Mouse (Mus musculus) telencephalon, adult 2 months (tissue): ENCODE data around the gene Opcml.

ENCODE experiments used
- DNase-seq: peaks from one replicate; pipeline ENCODE4 v3.0.0-alpha.2; 2011; ENCODE audit warnings: low read depth, low spot score

Gene Opcml

DNA sequence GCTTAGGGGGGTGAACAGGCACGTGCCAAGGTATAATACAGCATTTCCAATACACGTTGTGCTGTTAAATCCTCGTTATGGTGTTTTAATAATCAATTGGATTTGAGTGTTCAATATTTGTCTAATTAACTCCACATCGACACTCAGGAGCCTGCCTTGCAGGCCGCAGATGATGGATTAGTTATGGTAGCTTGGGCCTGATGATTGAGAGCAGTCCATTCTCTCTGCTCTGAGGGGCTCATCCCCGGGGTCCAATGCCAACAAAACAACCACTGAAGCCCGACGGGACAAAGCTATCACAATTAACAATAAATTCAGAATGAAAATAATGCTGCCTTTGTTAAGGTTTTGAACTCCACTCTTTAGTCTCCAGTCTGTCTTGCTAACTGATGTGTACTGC lies 641.6 kb downstream of the Opcml start:
- no peak for DNase-seq

DNA sequence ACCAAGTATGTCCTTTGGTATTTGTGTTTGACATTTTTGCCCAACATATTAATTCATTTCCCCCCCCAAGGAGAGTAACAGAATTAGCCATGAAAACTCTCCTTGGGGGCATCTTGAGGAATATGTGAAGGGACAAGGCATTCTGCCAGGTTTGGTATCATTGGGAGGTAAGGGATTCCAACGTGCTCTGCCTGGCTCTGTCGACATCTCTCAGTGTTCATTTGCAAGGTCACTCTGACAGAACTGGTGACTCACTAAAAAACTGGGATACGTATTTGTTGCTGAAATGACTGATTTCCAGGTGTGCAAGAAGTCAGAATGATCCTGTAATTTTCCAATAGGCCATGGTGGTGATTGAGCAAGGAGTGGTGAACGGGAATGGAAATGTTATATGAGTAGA lies 648.2 kb downstream of the Opcml start:
- DNase-seq = no peak

DNA sequence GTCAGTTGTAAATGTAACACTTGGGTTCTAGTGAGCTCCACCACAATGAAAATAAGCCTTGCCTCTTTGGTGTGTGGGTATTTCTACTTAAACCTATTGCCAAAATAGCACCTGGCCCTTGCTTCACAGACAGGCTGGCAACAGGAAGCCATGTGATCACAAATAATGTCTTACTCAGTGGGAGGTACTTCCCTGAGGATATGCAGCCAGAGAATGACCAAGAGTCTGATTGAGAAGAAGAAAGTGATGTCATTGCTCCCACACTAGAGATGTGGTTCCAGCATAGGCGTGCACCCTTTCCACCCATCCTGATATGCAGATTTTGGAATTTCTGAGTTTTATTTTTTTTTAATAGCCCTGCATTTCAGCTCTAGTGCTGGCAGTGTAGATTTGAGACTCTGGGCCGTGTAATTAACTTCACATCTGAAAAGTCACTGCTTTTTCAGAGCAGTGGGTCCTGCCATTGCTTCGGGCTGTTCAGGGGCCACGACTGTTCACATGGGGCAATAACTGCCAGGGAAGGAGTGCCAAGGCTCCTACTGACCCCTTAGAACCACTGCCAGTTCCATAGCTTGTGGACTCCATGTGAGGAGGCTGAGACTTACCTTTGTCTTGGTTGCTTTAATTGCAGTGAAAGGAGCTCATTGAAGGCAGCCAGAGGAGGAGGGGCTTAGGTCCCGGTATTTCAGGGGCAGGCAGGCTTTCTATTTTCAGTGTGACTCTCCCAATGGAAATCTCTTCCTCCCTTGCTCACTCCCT lies 649.0 kb downstream of the Opcml start:
- DNase-seq = no peak

DNA sequence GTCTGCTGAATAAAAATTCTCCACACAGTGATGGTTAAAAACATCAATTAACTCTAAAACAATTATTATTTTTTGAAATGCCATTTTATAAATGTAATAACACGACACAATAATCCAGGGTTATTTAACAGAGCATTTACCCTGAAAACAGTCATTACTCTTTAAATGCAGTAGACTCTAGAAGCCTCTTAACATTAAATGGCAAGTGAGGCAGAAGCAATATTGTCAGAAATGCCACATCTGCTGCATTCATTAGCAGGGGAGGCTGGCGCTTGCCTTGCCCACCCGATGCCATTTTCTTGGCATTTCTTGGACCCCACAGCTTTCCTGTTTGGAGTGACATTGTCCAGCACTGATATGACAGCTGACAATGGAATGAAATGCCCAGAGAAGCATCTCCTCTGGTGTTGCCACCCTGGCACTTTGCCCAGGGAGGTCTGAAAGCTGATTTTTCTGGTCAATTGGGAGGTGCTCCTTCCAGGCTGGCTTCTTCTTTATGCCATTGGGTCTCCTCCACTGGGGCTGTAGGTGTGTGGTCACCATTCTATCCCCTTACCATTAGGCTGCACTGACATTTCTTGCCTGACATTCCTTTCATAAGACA lies 649.7 kb downstream of the Opcml start:
- no peak for DNase-seq

DNA sequence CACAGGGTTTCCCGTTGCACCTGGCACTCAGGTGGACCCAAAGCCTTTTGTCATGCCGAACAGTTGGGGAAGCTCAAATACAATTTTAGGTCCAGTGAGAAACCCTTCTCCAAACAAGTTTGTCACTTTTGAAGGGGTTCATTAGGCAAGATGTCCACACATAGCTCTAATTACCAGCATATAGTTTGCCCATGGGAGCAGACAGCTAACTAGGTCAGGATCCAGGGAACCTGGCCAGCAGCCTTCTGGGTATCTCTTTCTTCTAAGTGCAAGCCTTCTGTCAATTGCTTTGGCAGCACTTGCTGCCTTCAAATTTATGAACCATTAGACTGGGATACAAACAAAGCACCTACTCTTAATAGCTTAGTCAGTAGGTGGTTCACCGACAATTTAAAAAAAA lies 653.9 kb downstream of the Opcml start:
- DNase-seq = no peak

DNA sequence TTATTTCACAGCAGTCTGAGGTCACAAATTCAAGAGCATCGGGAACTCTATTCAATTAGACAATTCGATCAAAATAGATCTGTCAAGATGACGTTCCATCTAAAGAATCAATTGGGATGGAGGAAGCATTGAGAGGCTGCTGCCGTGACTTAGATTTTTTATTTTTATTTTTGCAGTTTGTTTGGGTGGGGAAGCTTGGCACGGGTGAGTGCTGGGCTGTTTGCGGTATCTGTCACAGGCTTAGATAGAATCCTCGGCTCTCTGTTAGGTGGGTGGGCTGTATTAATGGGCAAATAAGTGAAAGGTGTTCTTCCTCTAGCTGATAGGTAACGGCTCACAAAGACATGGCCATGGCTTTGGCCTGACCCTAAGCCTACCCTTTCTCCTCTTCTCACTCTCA lies 654.4 kb downstream of the Opcml start:
- no peak for DNase-seq

DNA sequence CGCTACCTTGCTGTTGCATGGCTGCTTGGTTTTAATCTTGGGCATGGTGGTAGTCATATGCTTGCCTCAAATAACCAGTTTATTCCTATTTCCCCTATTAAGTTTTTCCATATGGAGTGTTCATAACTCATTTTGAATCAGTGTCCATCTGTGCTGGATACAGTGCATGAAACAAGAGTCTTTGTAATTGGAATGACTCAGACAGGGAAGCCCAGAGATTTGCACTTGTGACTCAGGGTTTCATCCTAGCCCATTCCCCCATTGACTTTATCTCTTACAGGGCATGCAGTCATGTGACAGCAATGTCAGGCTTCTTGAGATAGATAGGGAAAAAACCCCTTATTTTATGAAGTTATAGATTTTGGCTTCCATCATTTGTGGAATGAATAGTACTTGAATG lies 655.3 kb downstream of the Opcml start:
- no peak for DNase-seq

DNA sequence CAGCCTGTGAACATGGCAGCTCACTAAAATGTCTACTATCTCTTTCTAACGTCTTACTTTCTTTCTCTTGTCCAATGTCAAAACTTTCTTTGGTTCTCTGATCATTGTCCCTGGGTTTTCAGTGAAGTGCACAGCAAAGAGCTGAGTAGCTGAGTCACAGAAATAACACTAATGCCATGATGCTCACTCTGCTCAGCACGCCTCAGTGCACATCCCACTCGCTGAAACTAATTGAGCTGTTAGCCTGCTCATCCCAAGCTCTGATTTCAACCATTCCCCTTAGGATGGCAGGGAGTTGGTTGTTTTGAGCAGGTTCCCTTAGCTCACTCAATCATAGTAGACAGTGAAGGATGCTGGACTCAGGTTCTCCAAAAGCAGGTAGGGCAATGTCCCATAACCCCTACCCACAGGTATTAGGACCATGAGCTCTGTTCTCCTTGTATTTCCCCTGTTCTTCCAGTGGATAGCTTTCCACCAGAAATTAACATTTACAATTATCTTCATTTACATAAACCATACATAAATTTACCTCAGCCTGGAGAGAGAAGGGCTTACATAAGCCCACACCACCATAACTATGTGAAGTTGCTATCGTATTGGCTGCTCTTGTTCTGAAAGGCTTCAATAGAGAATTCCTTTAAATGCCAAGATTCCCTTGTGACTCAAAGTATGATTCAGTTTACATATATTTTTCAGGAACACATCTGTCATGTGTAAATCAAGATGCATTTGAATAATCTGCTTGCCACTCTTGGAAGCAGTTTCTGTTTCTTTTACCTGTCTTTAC lies 655.9 kb downstream of the Opcml start:
- DNase-seq = peak; percentile 73

DNA sequence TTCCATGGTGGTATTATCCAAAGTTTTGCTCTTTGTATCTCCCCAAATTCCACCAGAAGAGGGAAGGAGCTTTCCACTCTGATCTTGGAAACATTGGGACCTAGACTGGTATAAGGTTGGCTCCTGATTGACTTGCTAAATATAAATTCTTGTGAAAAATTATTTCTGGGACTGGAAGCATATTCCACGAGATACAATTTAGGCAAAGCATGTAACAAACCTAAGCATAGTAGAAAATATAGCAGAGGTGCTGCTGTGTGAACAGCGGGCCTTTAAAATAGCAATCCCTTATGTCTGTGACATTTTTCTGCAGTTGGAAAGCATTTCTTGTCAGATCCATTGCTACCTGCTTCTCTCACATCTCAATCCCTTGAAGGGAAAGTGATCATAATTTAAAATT lies 661.9 kb downstream of the Opcml start:
- DNase-seq = peak; percentile 68

DNA sequence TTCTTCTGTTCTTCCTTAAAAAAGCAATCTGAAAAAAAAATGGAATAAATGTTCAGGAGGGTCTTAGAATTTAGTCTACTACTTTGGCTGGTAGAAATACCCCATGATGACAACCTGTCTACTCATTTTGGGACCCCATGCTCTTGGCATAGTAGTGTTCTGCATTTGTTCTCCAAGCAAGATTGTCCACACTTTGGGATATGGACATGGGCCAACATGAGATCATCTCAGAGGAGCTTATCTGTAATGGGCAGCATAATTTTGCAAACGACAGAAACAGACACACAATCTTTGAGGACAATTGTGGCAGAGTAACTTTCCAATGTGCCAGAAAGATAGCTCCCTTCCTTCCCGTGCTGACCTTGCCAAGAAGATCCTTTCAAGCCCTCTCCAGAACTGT lies 662.5 kb downstream of the Opcml start:
- DNase-seq = no peak

DNA sequence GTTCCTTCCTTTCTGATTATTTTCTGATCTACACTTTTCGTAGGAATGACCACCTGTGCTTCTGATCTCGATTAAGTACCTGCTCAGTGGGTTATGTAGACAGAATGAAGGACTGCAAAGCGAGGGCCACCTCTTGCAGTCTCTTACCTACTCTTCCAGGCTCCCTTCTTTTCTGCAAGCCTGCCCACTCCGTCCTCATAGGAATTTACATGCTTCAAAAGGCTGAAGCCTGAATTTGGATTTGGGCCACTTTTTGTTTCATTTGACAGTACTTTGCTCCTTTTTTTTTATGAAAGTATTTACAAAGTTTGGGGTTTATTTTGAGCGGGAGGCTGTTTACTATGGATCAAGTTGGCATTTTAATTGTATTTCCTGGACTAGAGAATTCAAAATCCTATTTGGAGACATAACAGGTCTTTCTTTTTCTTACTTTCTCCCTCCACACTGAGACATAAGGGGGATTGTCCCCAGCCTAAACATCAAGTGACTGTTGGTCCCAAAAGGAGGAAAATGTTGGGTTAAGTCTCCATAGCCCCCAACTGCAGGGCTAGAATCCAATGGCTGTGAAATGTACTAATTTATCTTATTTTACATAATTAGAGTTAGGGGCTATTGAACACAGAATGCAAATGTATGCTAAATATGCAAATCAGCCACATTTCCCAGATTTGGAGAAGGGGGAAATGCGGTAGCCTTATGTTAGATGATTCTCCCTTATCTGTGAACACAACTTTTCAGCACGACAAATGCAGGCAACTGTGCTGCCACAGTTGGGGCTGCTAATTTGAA lies 667.6 kb downstream of the Opcml start:
- no peak for DNase-seq

DNA sequence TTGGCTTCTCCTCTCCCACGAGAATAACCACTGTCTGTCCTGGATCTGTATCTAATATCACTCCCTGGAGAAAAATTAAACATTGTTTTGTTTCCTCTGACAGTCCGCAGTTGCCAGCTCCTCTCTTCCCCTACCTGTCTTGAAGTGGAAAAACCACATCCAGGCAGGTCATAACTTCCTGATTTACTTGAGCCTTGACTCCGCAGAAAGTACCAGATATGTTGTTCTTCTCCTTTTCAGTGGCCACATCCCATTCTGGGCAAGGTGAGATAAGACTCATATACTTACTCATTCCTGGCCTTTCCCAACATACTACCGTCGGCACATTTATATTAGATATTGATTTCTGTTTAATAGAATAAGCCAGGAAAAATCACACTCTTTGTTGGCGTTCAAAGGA lies 673.0 kb downstream of the Opcml start:
- DNase-seq = no peak

DNA sequence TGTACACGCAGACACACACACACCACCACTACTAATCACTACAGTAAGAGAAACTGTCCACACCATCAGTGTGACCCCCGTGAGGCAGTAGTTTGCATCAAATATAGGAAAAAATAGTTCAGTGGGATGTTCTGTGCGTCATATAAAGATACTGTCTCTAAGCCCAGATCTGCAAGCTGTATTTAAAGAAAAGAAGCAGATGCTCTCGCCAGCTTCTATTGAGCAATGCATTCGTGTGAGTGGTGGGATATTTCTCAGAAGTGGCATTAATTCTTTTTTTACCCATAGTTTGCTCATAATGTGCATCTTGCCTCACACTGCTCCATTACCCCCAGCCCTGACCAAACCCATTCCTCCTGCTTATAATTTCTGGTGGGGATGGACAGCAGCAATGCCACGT lies 678.8 kb downstream of the Opcml start:
- DNase-seq = peak; percentile 63

DNA sequence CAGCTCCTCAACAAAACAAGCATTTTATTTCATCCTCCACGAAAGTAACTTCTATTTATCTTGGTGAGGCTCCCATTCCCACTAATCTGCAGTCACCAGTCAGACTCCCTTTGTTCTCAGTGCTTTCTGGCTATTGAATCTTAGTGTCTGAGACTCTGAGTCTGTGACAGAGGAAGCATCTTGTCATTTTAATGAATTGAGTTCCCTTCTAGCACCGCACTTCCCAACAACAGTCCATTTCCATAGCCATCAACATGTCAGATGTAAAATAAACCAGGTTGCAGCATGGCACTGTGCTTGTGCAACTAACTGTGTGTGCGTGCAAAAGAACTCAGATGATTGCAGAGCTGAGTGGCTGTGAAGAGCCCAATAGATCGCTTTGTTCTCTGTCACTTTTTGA lies 680.9 kb downstream of the Opcml start:
- no peak for DNase-seq

DNA sequence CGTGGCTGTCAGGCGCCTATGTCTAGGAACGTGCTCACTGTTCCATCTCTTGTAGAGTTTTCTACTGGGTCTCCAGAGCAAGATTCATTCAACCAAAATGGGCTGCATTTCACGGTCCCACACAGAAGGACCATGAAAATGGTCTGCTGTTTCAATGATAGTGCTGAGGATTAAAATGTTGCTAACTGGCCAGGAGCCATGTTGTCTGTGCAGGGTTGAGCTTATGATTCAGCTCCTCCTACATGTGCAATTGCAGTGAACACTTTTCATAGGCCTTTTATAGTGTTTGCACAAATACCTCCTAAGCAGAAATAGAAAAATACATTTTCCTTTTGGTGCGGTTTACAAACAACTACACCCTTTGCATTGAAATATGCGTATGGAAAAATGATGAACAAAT lies 684.0 kb downstream of the Opcml start:
- peak; percentile 56 for DNase-seq

DNA sequence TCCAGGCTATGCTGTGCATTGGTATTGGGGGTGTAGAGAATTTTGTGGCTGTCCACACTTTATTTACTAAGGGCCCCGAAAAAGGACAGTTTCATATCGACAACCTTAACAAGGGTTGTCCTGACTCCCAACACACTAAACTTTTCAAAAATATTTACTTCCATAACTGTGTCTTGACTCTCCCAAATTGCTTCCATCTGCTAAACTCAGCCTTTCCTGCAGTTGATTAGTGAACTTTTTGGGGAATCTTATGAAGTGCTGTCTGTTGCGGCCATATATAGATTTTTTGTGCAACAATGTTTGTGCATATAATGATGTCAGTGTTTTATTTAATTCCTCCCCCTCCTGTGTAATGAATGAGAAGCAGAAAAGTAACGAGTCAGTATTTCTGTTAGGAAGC lies 690.7 kb downstream of the Opcml start:
- DNase-seq = no peak

DNA sequence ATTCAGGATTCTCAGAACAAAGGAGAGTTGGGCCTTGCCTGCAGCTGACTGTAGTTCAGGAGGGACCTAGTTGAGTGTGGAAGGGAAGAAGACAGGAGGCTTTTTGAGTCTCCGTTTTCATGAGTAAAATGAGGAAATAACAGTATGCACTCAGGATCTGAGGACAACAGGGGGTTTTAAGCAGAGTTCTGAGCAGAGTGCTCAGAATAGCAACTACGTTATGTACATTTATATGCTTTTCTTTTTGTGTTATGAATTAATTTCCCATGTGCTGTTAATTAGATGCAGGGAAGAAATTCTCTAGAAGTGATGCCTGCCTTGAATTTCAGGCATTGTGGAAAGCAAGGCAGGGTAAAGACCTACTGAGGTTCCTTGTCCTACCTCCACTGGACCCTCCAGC lies 697.9 kb downstream of the Opcml start:
- DNase-seq = no peak

DNA sequence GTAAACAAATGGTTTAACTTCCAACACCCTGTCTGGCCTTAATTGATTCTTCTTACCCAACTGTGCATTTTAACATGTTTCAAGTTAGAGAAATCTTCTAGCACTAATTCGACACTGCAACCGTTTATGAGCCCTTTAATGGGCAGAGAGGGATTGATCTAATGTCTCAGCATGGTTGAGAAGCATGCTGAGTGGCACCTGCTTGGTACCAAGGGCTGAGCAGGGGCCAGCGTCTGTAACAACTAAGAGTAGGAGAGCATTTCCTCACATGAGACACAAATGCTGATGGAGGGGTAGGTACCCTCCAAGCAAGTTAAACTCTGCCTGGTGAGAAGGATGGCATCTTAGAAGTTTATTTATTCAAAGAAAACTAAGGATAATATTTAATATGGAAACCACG lies 699.3 kb downstream of the Opcml start:
- DNase-seq = no peak

DNA sequence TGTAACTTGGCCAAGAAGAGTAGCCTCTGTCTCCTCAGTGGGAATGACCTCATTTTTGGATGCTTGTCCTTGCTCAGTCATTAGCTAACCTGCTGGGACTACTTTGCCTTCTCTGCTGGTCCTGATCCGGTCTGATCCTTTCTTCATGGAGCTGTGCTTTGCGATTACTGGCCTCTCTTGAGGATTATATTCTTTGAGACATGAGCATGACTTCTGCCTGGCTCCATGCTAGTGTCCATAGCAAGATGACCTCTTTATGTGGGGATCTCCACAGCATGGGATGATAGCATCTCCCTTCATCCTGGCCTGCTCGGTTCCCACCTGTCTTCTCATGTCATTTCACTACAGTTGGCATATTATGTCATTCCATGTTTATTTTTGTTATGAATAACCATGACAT lies 699.8 kb downstream of the Opcml start:
- DNase-seq = no peak

DNA sequence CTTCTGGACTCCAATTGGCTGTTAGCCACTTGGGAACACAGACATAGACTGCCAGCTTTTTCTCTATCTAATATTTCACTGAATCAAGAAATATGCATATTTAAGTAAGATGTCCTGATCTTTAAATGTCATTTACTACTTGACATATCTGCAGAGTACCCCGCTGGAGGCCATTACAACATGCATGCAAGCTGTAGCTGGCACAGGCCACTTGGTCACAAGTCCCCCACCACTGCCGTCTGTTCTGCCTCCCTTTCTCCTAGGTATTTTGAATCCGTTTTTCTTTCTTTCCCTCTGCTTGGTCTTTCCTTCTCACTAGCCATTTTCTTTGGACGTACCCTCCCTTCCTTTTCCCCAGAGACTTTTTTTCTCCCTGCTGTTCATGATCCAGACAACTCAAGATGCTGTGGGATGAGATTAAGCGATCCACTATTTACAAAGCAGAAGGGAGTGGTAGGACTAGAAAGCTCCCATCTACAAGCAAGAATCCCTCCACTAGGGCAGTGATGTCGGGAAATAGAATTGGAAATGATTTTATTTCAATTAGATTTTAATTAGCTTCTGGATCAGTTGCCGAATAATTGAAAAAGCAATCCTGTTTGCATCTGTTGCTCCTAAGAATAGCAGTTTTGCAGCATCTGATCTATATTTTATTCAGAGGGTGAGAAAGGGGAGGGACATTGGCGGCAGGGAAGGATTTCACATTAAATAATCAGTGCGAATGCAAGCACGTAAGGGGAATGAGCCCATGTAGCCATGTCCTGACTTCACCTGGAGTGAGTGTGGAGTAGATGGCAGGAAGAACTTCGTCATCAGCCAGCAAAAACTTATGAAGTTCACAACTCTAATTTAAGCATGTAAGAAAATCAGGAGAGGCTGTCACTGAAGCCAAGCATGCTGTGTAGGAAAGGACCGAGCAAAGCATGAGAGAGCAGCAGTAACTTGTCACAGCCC lies 709.5 kb downstream of the Opcml start:
- peak; percentile 59 for DNase-seq

DNA sequence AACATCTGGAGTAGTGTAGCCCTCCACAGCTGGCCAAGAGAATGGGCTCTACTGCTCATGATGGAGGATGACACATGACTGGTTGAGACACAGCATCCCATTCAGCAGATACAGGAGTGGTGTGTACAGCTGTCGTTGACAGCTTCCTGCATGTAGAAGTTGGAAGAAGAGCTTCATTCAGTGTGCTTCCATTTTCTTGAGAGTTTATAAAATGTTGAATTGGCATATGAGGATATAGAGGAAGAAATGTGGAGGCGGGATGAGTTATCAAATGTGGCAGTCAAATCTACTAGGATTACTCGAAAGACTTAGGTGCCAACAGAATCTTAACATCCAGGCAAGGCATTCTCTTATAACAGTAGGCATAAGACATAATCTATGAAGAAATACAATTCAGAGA lies 723.3 kb downstream of the Opcml start:
- DNase-seq = no peak
